Mouse (Mus musculus): Measurements from ENCODE around the gene Theg. TPM values are rescaled to one million over a fixed set of nuclear protein-coding genes. Genes with fewer than 3 reads are reported as not detected.

The Theg gene
- polyA plus RNA-seq, 1 experiment, result not detected

- H3K4me1 ChIP-seq (ENCODE audit: control insufficient read depth), result peaks cover 9% of the 10 kb centered on the region
- TF ChIP-seq GATA1 (IDR thresholded peaks at IDR 0.05; ENCODE audit: low read length) (no peak), TAL1 (IDR thresholded peaks at IDR 0.05; ENCODE audit: low read length) (no peak)
- no peak overlapping the region for H3K4me3 ChIP-seq (replicated peaks)
- no peaks in the 10 kb centered on the region for H3K9me3 ChIP-seq (ENCODE audit: control insufficient read depth, low read length)
- H3K27me3 ChIP-seq (ENCODE audit: control insufficient read depth), result peaks cover 35% of the 10 kb centered on the region
- no peaks in the 10 kb centered on the region for H3K36me3 ChIP-seq (ENCODE audit: control insufficient read depth)
Measured at GRCm38 (mm10) chr10:79615860-79616259, 28.7 kb upstream of the Theg start.

- Histone ChIP-seq H3K27me3 (ENCODE audit: control insufficient read depth) (peaks cover 37% of the 10 kb centered on the region), H3K36me3 (ENCODE audit: control insufficient read depth) (no peaks in the 10 kb centered on the region), H3K4me1 (ENCODE audit: control insufficient read depth) (peaks cover 9% of the 10 kb centered on the region), H3K9me3 (ENCODE audit: control insufficient read depth, low read length) (no peaks in the 10 kb centered on the region), H3K4me3 (replicated peaks) (no peak overlapping the region)
- TF ChIP-seq TAL1 (IDR thresholded peaks at IDR 0.05; ENCODE audit: low read length) (no peak), GATA1 (IDR thresholded peaks at IDR 0.05; ENCODE audit: low read length) (no peak)
Measured at GRCm38 (mm10) chr10:79614305-79614643, 27.1 kb upstream of the Theg start.

- Histone ChIP-seq H3K4me3 (replicated peaks) (peak within 1 kb of the TSS; percentile 49), H3K36me3 (ENCODE audit: control insufficient read depth) (no peaks in the 10 kb centered on the region), H3K27me3 (ENCODE audit: control insufficient read depth) (peaks cover 37% of the 10 kb centered on the region), H3K9me3 (ENCODE audit: control insufficient read depth, low read length) (no peaks in the 10 kb centered on the region), H3K4me1 (ENCODE audit: control insufficient read depth) (peaks cover 9% of the 10 kb centered on the region)
- TF ChIP-seq GATA1 (IDR thresholded peaks at IDR 0.05; ENCODE audit: low read length) (no peak), TAL1 (IDR thresholded peaks at IDR 0.05; ENCODE audit: low read length) (no peak)
Measured at GRCm38 (mm10) chr10:79613578-79614304, 26.6 kb upstream of the Theg start, which contains the start of gene C2cd4c. Gene C2cd4c, minus strand, starts transcription at chr10:79614025.

GRCm38 (mm10) chr10:79612192-79613135, 25.3 kb upstream of the Theg start:
- H3K36me3 ChIP-seq (ENCODE audit: control insufficient read depth), result no peaks in the 10 kb centered on the region
- no peak for TF ChIP-seq TAL1 (IDR thresholded peaks at IDR 0.05; ENCODE audit: low read length)
- no peak for TF ChIP-seq GATA1 (IDR thresholded peaks at IDR 0.05; ENCODE audit: low read length)
- H3K4me3 ChIP-seq (replicated peaks), result no peak overlapping the region
- peaks cover 11% of the 10 kb centered on the region for H3K4me1 ChIP-seq (ENCODE audit: control insufficient read depth)
- no peaks in the 10 kb centered on the region for H3K9me3 ChIP-seq (ENCODE audit: control insufficient read depth, low read length)
- peaks cover 37% of the 10 kb centered on the region for H3K27me3 ChIP-seq (ENCODE audit: control insufficient read depth)

- peaks cover 37% of the 10 kb centered on the region for H3K27me3 ChIP-seq (ENCODE audit: control insufficient read depth)
- no peak overlapping the region for H3K4me3 ChIP-seq (replicated peaks)
Measured at GRCm38 (mm10) chr10:79611296-79611695, 24.2 kb upstream of the Theg start.

GRCm38 (mm10) chr10:79609276-79609675, 22.1 kb upstream of the Theg start:
- Histone ChIP-seq H3K4me1 (ENCODE audit: control insufficient read depth) (peaks cover 11% of the 10 kb centered on the region), H3K9me3 (ENCODE audit: control insufficient read depth, low read length) (no peaks in the 10 kb centered on the region), H3K36me3 (ENCODE audit: control insufficient read depth) (no peaks in the 10 kb centered on the region), H3K27me3 (ENCODE audit: control insufficient read depth) (peaks cover 34% of the 10 kb centered on the region), H3K4me3 (replicated peaks) (no peak overlapping the region)
- TF ChIP-seq TAL1 (IDR thresholded peaks at IDR 0.05; ENCODE audit: low read length), result no peak
- no peak for TF ChIP-seq GATA1 (IDR thresholded peaks at IDR 0.05; ENCODE audit: low read length)

More at GRCm38 (mm10) chr10:79611296-79611695, 24.2 kb upstream of the Theg start:
- no peak for TF ChIP-seq GATA1 (IDR thresholded peaks at IDR 0.05; ENCODE audit: low read length)
- no peak for TF ChIP-seq TAL1 (IDR thresholded peaks at IDR 0.05; ENCODE audit: low read length)
- Histone ChIP-seq H3K36me3 (ENCODE audit: control insufficient read depth) (no peaks in the 10 kb centered on the region), H3K4me1 (ENCODE audit: control insufficient read depth) (peaks cover 11% of the 10 kb centered on the region), H3K9me3 (ENCODE audit: control insufficient read depth, low read length) (no peaks in the 10 kb centered on the region)

- H3K27me3 ChIP-seq (ENCODE audit: control insufficient read depth), result peaks cover 20% of the 10 kb centered on the region
- TF ChIP-seq TAL1 (IDR thresholded peaks at IDR 0.05; ENCODE audit: low read length) (no peak), GATA1 (IDR thresholded peaks at IDR 0.05; ENCODE audit: low read length) (no peak)
Measured at GRCm38 (mm10) chr10:79607892-79608291, 20.8 kb upstream of the Theg start.

GRCm38 (mm10) chr10:79606537-79606936, 19.4 kb upstream of the Theg start:
- Histone ChIP-seq H3K27me3 (ENCODE audit: control insufficient read depth) (peaks cover 8% of the 10 kb centered on the region), H3K36me3 (ENCODE audit: control insufficient read depth) (no peaks in the 10 kb centered on the region), H3K4me3 (replicated peaks) (no peak overlapping the region), H3K9me3 (ENCODE audit: control insufficient read depth, low read length) (no peaks in the 10 kb centered on the region), H3K4me1 (ENCODE audit: control insufficient read depth) (peaks cover 2% of the 10 kb centered on the region; the same call in 1 of the 2 replicates)
- TF ChIP-seq TAL1 (IDR thresholded peaks at IDR 0.05; ENCODE audit: low read length), result no peak
- no peak for TF ChIP-seq GATA1 (IDR thresholded peaks at IDR 0.05; ENCODE audit: low read length)

More at GRCm38 (mm10) chr10:79607892-79608291, 20.8 kb upstream of the Theg start:
- H3K9me3 ChIP-seq (ENCODE audit: control insufficient read depth, low read length), result no peaks in the 10 kb centered on the region
- no peaks in the 10 kb centered on the region for H3K36me3 ChIP-seq (ENCODE audit: control insufficient read depth)
- peaks cover 2% of the 10 kb centered on the region; the same call in 1 of the 2 replicates for H3K4me1 ChIP-seq (ENCODE audit: control insufficient read depth)
- H3K4me3 ChIP-seq (replicated peaks), result no peak overlapping the region

GRCm38 (mm10) chr10:79597936-79598230, 10.8 kb upstream of the Theg start:
- H3K27me3 ChIP-seq (ENCODE audit: control insufficient read depth), result peaks cover 4% of the 10 kb centered on the region

More at GRCm38 (mm10) chr10:79597936-79598230, 10.8 kb upstream of the Theg start:
- Histone ChIP-seq H3K36me3 (ENCODE audit: control insufficient read depth) (no peaks in the 10 kb centered on the region), H3K4me3 (replicated peaks) (no peak overlapping the region), H3K9me3 (ENCODE audit: control insufficient read depth, low read length) (no peaks in the 10 kb centered on the region), H3K4me1 (ENCODE audit: control insufficient read depth) (no peaks in the 10 kb centered on the region)
- TF ChIP-seq GATA1 (IDR thresholded peaks at IDR 0.05; ENCODE audit: low read length), result no peak

Data from erythroblast, embryonic 14.5 days (primary cell).